Mouse (Mus musculus): Measurements from ENCODE around the gene Lin52. TPM values are rescaled to one million over a fixed set of nuclear protein-coding genes. Genes with fewer than 3 reads are reported as not detected.

Lin52 gene
- polyA plus RNA-seq, 1 experiment: 0.09 TPM

GRCm38 (mm10) chr12:84496795-84497194 lies 45.6 kb downstream of the Lin52 start:
- Histone ChIP-seq H3K4me1 (ENCODE audit: control insufficient read depth) (peaks cover 12% of the 10 kb centered on the region), H3K36me3 (ENCODE audit: control insufficient read depth) (peaks cover 15% of the 10 kb centered on the region), H3K9me3 (ENCODE audit: control insufficient read depth, low read length) (no peaks in the 10 kb centered on the region), H3K27me3 (ENCODE audit: control insufficient read depth) (no peaks in the 10 kb centered on the region), H3K4me3 (replicated peaks) (no peak overlapping the region)
- TF ChIP-seq TAL1 (IDR thresholded peaks at IDR 0.05; ENCODE audit: low read length): no peak
- TF ChIP-seq GATA1 (IDR thresholded peaks at IDR 0.05; ENCODE audit: low read length): no peak

DNA sequence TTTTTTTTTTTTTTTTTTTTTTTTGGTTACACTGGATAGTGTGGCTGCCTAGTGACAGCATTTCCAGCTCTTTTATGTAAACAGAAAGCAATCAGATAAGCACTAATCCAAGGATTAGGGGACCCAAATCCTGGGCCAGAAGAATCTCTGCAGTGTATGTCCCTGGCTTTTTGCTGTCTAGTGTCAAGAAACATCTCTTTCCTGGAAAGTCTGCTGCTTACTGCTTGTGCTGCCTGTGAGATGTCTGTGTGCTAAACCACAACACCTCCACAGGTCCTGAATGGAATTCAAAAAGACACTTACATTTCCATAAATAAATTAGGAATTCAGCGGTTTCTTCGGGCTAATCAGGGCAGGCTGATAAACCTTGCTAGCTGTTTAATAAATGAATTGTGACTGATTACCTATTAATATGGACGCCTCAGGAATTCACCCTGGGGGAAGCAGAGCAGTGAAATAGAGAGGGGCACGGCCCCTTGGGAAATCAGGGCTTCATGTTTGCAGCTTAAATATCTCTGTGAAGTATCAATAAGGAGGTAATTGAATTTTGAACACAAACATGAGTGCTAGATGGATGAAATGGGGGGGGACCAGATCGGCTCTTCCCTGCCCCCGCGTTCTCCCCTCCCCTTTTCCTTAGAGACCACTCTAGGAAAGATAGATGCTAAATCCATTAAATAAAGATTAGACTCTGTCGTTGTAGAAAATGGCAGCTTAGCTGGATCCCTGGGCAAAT lies 49.5 kb downstream of the Lin52 start:
- H3K4me3 ChIP-seq (replicated peaks): no peak overlapping the region
- peaks cover 12% of the 10 kb centered on the region for H3K4me1 ChIP-seq (ENCODE audit: control insufficient read depth)
- TF ChIP-seq GATA1 (IDR thresholded peaks at IDR 0.05; ENCODE audit: low read length) (0 out of 2 replicates have a peak, but pooled peaks have one; percentile 36), TAL1 (IDR thresholded peaks at IDR 0.05; ENCODE audit: low read length) (no peak)
- H3K36me3 ChIP-seq (ENCODE audit: control insufficient read depth): peaks cover 5% of the 10 kb centered on the region
- H3K27me3 ChIP-seq (ENCODE audit: control insufficient read depth): no peaks in the 10 kb centered on the region
- H3K9me3 ChIP-seq (ENCODE audit: control insufficient read depth, low read length): no peaks in the 10 kb centered on the region

DNA sequence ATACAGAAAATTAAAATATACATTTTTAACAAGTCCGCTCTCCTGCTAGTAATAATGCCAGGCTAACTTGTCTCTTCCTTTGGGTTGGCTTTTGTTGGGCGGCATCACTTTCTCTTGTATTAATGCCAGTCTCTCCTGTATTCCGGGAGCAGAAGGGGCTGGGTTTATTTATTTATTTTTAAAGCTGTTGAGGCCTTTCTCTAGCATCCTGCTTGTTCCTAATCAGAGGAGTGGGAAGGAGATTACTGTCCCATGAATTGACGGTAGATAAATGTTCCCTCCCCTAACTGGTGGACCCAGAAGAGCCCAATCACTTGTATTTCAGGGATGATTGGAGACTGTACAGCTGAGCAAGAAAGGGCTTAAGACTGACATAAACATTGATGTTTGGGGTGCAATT lies 50.1 kb downstream of the Lin52 start:
- H3K36me3 ChIP-seq (ENCODE audit: control insufficient read depth): peaks cover 10% of the 10 kb centered on the region
- H3K27me3 ChIP-seq (ENCODE audit: control insufficient read depth): no peaks in the 10 kb centered on the region
- H3K9me3 ChIP-seq (ENCODE audit: control insufficient read depth, low read length): no peaks in the 10 kb centered on the region
- H3K4me3 ChIP-seq (replicated peaks): no peak overlapping the region
- H3K4me1 ChIP-seq (ENCODE audit: control insufficient read depth): peaks cover 13% of the 10 kb centered on the region
- no peak for TF ChIP-seq TAL1 (IDR thresholded peaks at IDR 0.05; ENCODE audit: low read length)
- no peak for TF ChIP-seq GATA1 (IDR thresholded peaks at IDR 0.05; ENCODE audit: low read length)

DNA sequence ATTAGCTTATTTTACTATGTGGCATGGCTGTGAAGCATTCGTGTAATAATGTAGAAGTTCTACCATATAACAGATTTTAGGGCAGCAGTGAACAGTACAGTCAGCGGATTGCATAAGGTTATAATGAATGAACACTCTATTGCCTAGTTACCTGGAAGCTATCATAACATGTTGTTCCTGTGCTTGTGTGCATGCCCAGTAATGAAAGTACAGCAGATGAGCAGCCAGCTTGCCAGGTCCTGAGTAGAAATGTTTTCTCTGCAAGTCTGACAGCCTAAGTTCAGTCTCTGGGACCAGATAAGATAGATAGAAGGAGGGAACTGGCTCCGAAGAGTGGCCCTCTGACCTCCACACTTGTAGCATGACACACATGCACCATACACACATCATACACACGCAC lies 55.6 kb downstream of the Lin52 start:
- TF ChIP-seq TAL1 (IDR thresholded peaks at IDR 0.05; ENCODE audit: low read length): no peak
- TF ChIP-seq GATA1 (IDR thresholded peaks at IDR 0.05; ENCODE audit: low read length): no peak
- Histone ChIP-seq H3K4me1 (ENCODE audit: control insufficient read depth) (peaks cover 2% of the 10 kb centered on the region; the same call in 1 of the 2 replicates), H3K36me3 (ENCODE audit: control insufficient read depth) (peaks cover 10% of the 10 kb centered on the region), H3K9me3 (ENCODE audit: control insufficient read depth, low read length) (no peaks in the 10 kb centered on the region), H3K27me3 (ENCODE audit: control insufficient read depth) (no peaks in the 10 kb centered on the region), H3K4me3 (replicated peaks) (no peak overlapping the region)

DNA sequence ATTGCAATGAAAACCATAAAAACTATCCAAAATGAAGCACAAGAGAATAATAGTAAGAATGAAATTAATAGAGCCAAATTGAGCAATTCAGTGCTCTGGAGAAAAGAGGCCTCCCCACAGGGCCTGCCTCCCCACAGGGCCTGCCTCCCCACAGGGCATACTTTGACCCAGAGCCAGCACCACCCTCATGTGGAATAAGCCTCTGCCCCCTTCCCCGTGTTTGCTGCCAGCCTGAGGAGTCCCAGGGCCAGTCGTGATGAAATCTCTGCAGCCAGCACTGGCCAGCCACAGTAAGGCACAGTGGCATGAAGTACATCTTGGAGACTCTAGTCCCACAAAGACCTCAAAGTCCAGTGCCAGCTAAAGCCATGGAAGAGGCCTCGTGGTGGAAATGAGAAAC lies 60.8 kb downstream of the Lin52 start:
- Histone ChIP-seq H3K4me1 (ENCODE audit: control insufficient read depth) (peaks cover 9% of the 10 kb centered on the region), H3K27me3 (ENCODE audit: control insufficient read depth) (no peaks in the 10 kb centered on the region), H3K36me3 (ENCODE audit: control insufficient read depth) (peaks cover 21% of the 10 kb centered on the region), H3K9me3 (ENCODE audit: control insufficient read depth, low read length) (no peaks in the 10 kb centered on the region), H3K4me3 (replicated peaks) (no peak overlapping the region)
- TF ChIP-seq TAL1 (IDR thresholded peaks at IDR 0.05; ENCODE audit: low read length) (no peak), GATA1 (IDR thresholded peaks at IDR 0.05; ENCODE audit: low read length) (no peak)

GRCm38 (mm10) chr12:84515486-84515885 lies 64.3 kb downstream of the Lin52 start:
- Histone ChIP-seq H3K36me3 (ENCODE audit: control insufficient read depth) (peaks cover 25% of the 10 kb centered on the region), H3K9me3 (ENCODE audit: control insufficient read depth, low read length) (no peaks in the 10 kb centered on the region), H3K4me3 (replicated peaks) (no peak overlapping the region), H3K27me3 (ENCODE audit: control insufficient read depth) (no peaks in the 10 kb centered on the region), H3K4me1 (ENCODE audit: control insufficient read depth) (peaks cover 25% of the 10 kb centered on the region)
- no peak for TF ChIP-seq TAL1 (IDR thresholded peaks at IDR 0.05; ENCODE audit: low read length)
- no peak for TF ChIP-seq GATA1 (IDR thresholded peaks at IDR 0.05; ENCODE audit: low read length)

- H3K27me3 ChIP-seq (ENCODE audit: control insufficient read depth): no peaks in the 10 kb centered on the region
- peaks cover 25% of the 10 kb centered on the region for H3K4me1 ChIP-seq (ENCODE audit: control insufficient read depth)
- no peaks in the 10 kb centered on the region for H3K9me3 ChIP-seq (ENCODE audit: control insufficient read depth, low read length)
- no peak overlapping the region for H3K4me3 ChIP-seq (replicated peaks)
- peaks cover 32% of the 10 kb centered on the region for H3K36me3 ChIP-seq (ENCODE audit: control insufficient read depth)
- TF ChIP-seq TAL1 (IDR thresholded peaks at IDR 0.05; ENCODE audit: low read length) (no peak), GATA1 (IDR thresholded peaks at IDR 0.05; ENCODE audit: low read length) (no peak)
These were observed 65.4 kb downstream of the Lin52 start for GRCm38 (mm10) chr12:84516642-84517041.

GRCm38 (mm10) chr12:84518018-84518417 lies 66.8 kb downstream of the Lin52 start:
- Histone ChIP-seq H3K27me3 (ENCODE audit: control insufficient read depth) (no peaks in the 10 kb centered on the region), H3K4me3 (replicated peaks) (no peak overlapping the region), H3K9me3 (ENCODE audit: control insufficient read depth, low read length) (no peaks in the 10 kb centered on the region), H3K4me1 (ENCODE audit: control insufficient read depth) (peaks cover 24% of the 10 kb centered on the region), H3K36me3 (ENCODE audit: control insufficient read depth) (peaks cover 35% of the 10 kb centered on the region)
- TF ChIP-seq TAL1 (IDR thresholded peaks at IDR 0.05; ENCODE audit: low read length) (no peak), GATA1 (IDR thresholded peaks at IDR 0.05; ENCODE audit: low read length) (no peak)

GRCm38 (mm10) chr12:84523728-84524127 lies 72.5 kb downstream of the Lin52 start:
- Histone ChIP-seq H3K4me3 (replicated peaks) (no peak overlapping the region), H3K27me3 (ENCODE audit: control insufficient read depth) (no peaks in the 10 kb centered on the region), H3K36me3 (ENCODE audit: control insufficient read depth) (peaks cover 57% of the 10 kb centered on the region), H3K4me1 (ENCODE audit: control insufficient read depth) (peaks cover 1% of the 10 kb centered on the region; the same call in 1 of the 2 replicates), H3K9me3 (ENCODE audit: control insufficient read depth, low read length) (no peaks in the 10 kb centered on the region)
- no peak for TF ChIP-seq TAL1 (IDR thresholded peaks at IDR 0.05; ENCODE audit: low read length)
- TF ChIP-seq GATA1 (IDR thresholded peaks at IDR 0.05; ENCODE audit: low read length): no peak

Measured in erythroblast, embryonic 14.5 days (primary cell).